Mouse (Mus musculus): ENCODE results near the gene Ubtd2. TPM values are rescaled to one million over a fixed set of nuclear protein-coding genes. Genes with fewer than 3 reads are reported as not detected.
A peak's percentile ranks its signal among the peaks of the same experiment; 100 is the strongest.

Gene Ubtd2
- total RNA-seq, 2 experiments from 2014 or later: 9.3 to 12.1 TPM

DNA sequence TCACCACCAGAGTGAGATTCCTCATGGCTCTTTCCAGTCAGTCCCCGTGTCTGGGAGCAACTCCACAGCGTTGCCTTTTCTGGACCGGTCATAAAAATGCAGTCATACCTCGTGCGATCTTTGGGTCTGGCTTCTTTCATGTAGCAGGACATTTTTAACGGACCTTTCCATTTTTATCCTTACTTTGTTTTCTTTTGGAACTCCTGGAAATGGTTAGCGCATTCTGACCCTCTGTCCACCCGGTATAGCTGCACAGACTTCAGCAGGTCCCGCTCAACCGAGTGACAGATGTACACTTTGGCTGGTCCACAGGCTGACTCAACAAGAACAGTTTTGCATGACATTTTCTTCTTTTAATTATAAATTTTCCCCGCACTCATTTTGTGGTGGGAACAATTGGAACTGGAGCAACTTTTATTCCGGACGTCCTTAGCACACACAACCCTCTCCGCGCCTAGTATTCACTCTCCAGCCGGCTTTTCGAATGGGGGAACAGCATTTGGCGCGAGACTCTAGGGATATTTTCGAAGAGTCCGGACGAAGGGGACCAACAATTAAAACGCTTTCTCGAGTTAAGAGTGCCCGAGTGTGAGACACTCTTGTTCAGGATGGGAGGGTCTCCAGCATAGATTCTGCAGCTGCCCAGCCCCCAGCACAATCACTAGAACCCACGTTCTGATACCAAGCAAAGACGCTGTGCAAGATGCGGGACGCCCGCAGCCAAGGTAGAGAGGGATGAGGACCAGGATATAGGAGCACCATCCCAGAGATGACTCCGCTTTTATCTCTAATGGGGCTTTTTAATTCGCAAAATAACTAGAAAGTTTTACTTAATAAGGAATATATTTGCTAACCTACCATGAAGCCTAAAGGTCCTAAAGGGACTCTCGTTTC is 76.9 kb downstream of the Ubtd2 start, which contains the start of gene Efcab9:
TSS of gene Efcab9 (minus strand) at position 211 of the 894 bp plus-strand sequence.
- TF ChIP-seq CTCF (IDR thresholded peaks at IDR 0.05): no peak
- intact Hi-C loops (cut with DNase I): loop anchor here (5.0 to 10.0 kb wide), 3 partner anchors 55 to 173 kb away; no protein-coding TSS in a partner anchor
- Histone ChIP-seq H3K4me3 (peak within 1 kb of the TSS; percentile 96), H3K27ac (peak within 1 kb of the TSS; percentile 90)
- DNase-seq: no peak

DNA sequence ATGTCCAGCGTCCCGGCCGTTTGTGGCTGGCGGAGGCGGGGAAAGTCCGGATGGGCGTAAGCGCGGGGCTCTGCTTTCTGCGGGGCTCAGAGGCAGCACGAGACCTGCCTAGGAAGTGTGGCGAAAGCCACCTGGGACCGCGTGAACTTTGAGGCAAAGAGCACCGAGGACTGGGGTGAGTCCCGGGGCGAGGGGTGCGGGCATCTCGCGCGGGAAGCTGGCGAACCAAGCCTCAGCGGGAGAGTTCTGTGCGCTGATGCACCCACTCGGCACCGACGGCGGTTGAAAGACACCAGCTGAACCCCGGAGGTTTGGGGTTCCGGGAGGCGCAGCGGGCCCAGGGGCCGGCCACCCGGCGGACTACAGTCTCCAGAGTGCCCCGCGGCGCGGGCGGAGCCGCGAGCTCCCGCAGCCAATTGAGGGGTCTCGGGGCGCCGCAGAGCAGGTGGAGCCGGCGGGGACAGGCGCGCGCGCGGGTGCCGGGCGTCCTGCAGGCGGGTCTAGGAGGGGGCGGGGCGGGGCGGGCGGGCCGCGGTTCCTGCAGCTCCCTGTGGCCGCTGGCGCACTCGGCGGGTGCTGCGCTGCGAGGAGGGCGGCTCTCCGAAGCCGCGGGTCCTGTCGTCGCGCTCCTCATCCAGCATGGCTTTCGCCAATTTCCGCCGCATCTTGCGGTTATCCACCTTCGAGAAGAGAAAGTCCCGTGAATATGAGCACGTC is 77.8 kb downstream of the Ubtd2 start, which contains the start of gene Stk10:
TSS of gene Stk10 (plus strand) at position 541 of the 717 bp plus-strand sequence.
- Histone ChIP-seq H3K27ac (peak within 1 kb of the TSS; percentile 90), H3K4me3 (peak within 1 kb of the TSS; percentile 96)
- peak; percentile 97 for DNase-seq
- intact Hi-C loops (cut with DNase I): loop anchor here (5.0 to 10.0 kb wide), 3 partner anchors 54 to 172 kb away; no protein-coding TSS in a partner anchor
- TF ChIP-seq CTCF (IDR thresholded peaks at IDR 0.05): 0 out of 2 replicates have a peak, but pooled peaks have one; percentile 9

DNA sequence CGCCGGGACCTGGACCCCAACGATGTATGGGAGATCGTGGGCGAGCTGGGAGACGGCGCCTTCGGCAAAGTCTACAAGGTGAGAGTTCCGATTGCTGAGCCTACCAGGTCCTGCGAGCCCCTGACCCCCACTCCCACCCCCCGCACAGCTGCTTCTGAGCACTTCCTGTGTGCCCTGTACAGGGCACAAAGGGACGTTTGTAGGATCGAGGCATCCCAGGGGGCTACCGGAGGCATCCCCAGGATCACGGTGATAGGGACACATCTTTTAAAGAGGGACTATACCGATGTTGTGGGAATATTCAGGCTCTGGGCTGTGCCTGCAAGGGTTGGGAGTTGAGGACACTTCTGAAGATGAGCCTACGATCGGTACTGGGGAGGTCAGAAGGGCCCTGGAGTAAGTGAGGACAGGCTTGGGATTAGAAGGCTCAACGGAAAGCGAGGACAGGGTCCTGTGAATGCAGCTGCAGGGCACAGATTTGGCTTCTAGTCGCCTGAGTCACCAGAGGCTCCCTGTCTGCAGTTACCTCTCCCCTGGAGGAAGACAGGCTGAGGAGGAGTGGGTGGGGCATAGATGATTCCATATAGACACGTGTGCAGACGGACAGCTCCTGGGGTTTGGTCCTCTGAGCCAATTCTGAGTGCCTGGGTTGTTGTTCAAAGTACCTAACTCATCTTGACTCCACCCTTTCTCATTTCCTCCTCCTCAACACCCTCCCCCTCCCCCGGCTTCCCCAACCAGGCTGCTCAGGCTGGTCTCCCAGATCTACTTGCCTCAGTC is 78.5 kb downstream of the Ubtd2 start:
- intact Hi-C loops (cut with DNase I): loop anchor here (5.0 to 10.0 kb wide), 3 partner anchors 54 to 171 kb away; no protein-coding TSS in a partner anchor
- no peak for TF ChIP-seq CTCF (IDR thresholded peaks at IDR 0.05)
- peak overlapping the region; percentile 96 for H3K4me3 ChIP-seq
- H3K27ac ChIP-seq: peak overlapping the region; percentile 90
- DNase-seq: no peak

DNA sequence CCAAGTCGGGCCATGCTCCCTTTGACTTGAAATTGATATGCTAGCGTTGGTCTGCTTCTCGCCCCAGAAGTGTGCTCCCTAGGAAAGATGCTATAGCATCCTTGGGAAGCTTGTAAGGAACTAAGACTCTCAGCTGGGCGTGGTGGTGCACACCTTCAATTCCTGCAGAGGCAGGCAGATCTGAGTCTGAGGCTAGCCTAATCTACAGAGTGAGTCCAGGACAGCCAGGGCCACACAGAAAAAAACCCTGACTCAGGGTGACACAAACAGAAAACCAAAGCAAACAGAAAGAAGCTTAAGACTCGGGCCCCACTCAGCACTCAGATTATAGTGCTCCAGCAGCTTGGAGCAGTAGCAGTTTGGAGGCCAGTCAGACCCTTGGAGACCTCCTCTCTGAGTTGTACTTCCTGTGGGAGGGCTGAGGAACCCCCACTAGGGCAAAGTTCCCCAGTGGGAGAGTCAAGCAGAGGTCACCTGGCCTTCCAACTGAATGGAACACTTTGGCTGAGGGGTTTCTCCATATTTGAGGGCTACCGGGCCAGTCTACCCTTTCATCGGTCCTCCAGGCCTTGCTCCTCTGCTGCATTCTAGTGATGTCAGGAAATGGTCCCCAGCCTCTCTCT is 79.4 kb downstream of the Ubtd2 start:
- Histone ChIP-seq H3K27ac (peak overlapping the region; percentile 90), H3K4me3 (peak overlapping the region; percentile 96)
- intact Hi-C loops (cut with DNase I): loop anchor here (5.0 to 10.0 kb wide), 3 partner anchors 53 to 170 kb away; no protein-coding TSS in a partner anchor

DNA sequence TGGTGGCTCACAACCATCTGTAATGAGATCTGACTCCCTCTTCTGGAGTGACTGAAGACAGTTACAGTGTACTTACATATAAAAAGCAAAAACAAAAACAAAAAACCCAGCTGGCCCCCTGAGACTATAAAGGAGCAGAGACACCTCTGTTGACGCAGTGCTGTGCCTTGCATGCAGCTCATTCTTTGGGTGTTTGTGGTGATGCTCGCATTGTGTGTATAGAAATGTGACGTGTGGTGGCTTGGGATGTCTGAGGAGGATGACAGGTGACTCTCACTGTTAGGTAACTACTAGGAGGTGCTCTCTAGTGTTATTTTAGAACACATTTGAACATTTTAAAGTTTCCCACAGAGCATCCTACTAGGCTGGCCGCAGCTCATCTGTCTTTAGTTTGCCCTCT is 80.5 kb downstream of the Ubtd2 start:
- no peak overlapping the region for H3K4me3 ChIP-seq
- intact Hi-C loops (cut with DNase I): loop anchor here (10.0 kb wide), 1 partner anchor 169 kb away; no protein-coding TSS in a partner anchor
- no peak for TF ChIP-seq CTCF (IDR thresholded peaks at IDR 0.05)
- no peak overlapping the region for H3K27ac ChIP-seq
- DNase-seq: no peak

More for the DNA sequence above, 79.4 kb downstream of the Ubtd2 start:
- DNase-seq: no peak
- no peak for TF ChIP-seq CTCF (IDR thresholded peaks at IDR 0.05)

DNA sequence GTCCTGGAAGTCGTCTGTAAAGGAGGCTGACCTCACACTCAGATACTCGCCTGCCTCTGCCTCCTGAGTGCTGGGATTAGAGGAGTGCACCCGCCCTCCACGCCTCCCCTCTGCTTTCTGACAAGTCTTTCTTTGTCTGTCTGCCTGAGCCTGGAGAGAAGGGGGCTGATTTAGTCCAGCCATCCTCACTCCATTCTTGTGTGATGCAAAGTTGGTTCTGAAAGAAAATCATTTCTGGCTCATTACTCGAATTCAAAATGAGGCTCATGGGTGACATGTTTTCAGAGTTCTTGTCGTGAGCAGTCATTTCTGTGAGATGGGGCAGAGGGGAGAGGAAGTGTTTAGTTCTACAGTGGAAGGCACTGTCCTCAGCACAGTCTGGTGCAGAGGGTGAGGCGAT is 81.8 kb downstream of the Ubtd2 start:
- intact Hi-C loops (cut with DNase I): loop anchor here (10.0 kb wide), 1 partner anchor 168 kb away; no protein-coding TSS in a partner anchor
- peak overlapping the region; percentile 24; the same call in 1 of the 2 replicates for H3K27ac ChIP-seq

DNA sequence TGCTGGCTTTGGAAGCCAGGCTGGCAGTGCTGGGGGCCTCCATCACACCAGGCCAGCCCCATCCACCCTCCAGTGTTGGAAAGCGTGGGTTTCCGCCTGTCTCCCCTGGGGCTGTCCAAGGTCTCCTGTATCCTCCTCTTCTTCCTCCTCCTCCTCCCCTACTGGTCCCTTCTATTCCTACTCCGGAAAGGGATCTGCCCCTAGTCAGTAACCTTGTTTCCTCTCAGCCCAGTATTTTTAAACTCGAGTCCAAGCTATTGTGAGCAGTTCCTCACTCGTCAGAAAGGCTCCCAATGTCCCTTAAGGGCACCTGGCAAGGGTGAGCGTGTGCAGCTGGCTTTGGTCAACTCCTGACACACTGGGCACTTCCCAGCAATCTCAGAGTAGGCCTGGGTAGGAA is 83.3 kb downstream of the Ubtd2 start:
- H3K4me3 ChIP-seq: no peak overlapping the region
- DNase-seq: no peak
- intact Hi-C loops (cut with DNase I): loop anchor here (10.0 kb wide), 1 partner anchor 166 kb away; no protein-coding TSS in a partner anchor
- H3K27ac ChIP-seq: peak overlapping the region; percentile 66
- no peak for TF ChIP-seq CTCF (IDR thresholded peaks at IDR 0.05)

More for the DNA sequence above, 81.8 kb downstream of the Ubtd2 start:
- DNase-seq: no peak
- no peak for TF ChIP-seq CTCF (IDR thresholded peaks at IDR 0.05)
- no peak overlapping the region for H3K4me3 ChIP-seq

DNA sequence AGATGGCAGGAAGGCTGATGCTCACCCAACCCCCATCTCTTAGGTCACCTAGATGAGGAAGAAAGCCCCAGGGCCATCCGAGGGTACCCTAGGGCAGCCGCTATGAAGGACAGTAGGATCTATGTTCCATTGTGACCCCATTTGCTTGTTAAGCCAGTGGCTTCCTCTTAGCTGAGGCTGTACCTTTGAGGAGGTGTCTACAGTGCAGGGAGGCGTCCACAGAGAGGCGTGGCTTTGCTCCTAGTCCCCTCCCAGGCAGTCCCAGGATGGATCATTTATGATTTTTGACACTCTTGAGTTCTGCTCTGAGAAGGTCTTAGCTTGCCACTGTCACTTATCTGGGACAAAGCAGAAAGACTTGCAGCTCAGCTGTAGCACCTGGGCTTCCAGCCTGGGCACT is 83.7 kb downstream of the Ubtd2 start:
- no peak for DNase-seq
- TF ChIP-seq CTCF (IDR thresholded peaks at IDR 0.05): no peak

DNA sequence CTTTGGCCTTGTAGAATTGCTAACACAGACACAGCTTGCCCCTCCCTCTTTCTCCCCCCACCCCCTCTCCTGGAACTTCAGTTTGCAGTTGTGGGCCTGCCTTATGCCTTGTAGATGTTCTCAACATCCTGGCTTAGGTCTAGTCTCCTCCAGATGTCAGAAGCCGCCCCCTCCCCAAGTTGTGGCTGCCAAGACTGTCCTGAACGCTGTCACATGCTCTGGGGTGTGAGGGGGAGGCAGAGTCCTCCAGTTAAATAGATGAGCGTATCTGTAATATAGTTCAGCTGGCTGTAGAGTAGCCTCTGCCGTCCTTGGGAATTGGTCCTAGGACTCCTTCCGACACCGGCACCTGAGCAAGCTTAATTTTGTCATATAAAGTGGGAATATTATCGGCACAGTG is 84.5 kb downstream of the Ubtd2 start:
- H3K4me3 ChIP-seq: no peak overlapping the region
- intact Hi-C loops (cut with DNase I): loop anchor here (10.0 kb wide), 1 partner anchor 165 kb away; no protein-coding TSS in a partner anchor
- H3K27ac ChIP-seq: peak overlapping the region; percentile 66; the same call in 1 of the 2 replicates
- TF ChIP-seq CTCF (IDR thresholded peaks at IDR 0.05): no peak
- DNase-seq: no peak

More for the DNA sequence above, 83.7 kb downstream of the Ubtd2 start:
- Histone ChIP-seq H3K27ac (peak overlapping the region; percentile 66), H3K4me3 (no peak overlapping the region)
- intact Hi-C loops (cut with DNase I): loop anchor here (10.0 kb wide), 1 partner anchor 166 kb away; no protein-coding TSS in a partner anchor

DNA sequence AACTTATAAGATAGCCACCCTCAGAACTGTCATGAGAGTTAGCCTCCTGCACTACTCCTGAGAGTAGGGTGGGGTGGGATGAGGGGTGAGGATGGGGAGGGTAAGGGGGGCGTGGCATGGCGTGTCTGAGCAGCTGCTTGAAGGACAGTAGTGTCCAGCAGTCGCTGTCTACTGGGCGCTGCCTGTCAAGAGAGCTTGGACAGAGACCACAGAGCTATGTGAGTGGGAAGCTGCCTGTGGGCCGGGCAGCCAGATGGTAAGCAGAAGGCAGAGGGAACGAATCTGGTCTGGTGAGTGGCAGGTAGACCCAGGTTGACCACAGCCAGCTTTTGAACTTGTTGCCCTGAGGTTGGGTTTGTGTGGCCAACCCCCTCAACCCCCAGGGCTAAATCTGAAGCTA is 85.3 kb downstream of the Ubtd2 start:
- no peak for TF ChIP-seq CTCF (IDR thresholded peaks at IDR 0.05)
- Histone ChIP-seq H3K4me3 (no peak overlapping the region), H3K27ac (no peak overlapping the region)
- intact Hi-C loops (cut with DNase I): no loop called here
- DNase-seq: no peak

DNA sequence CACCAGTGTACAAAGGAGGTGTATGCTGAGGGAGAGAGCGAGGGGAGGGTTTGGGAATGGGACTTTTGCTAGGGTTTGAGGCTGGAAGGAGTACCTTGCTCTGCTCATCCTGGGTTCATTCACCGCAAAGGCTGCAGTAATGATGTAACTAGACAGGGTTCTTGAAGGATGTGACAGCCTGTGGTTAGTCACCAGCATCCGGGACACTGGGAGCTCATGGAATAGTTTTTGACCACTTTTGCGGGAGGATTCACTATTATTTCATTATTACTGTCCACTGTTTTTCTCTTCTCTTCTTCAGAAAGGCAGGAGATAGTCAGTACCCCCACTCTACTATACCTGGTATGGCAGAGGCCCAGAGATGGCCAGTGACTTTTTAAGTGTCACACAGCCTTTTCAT is 87.0 kb downstream of the Ubtd2 start:
- Histone ChIP-seq H3K4me3 (no peak overlapping the region), H3K27ac (peak overlapping the region; percentile 16; the same call in 1 of the 2 replicates)
- no peak for TF ChIP-seq CTCF (IDR thresholded peaks at IDR 0.05)
- intact Hi-C loops (cut with DNase I): no loop called here
- no peak for DNase-seq
